Mouse (Mus musculus) spleen, adult 2 months (tissue): ENCODE measurements around the gene Tbck. TPM values are rescaled to one million over a fixed set of nuclear protein-coding genes. Genes with fewer than 3 reads are reported as not detected.

Experiments used
- DNase-seq, 2 experiments: peaks; one replicate each; pipeline versions ENCODE4 v3.0.0 to v3.0.0-alpha.2; 2012 to 2021; ENCODE audit warnings: low spot score in 2 of 2, low read depth in 1 of 2
- H3K27ac ChIP-seq: fragments of 200-500 bp; 2 replicates; pipeline ENCODE4 v1.5.1; 2012; ENCODE audit warnings: low read length, inconsistent platforms; ENCODE audit not compliant: insufficient read depth
- H3K27me3 ChIP-seq: fragments of 200-500 bp; 2 replicates; pipeline ENCODE4 v1.6.1; 2012; ENCODE audit warnings: mild to moderate bottlenecking, moderate library complexity, low read length, inconsistent platforms; ENCODE audit not compliant: control insufficient read depth, insufficient read depth
- H3K36me3 ChIP-seq: fragments of 200-500 bp; 2 replicates; pipeline ENCODE4 v1.6.1; 2012; ENCODE audit warnings: mild to moderate bottlenecking, low read length, inconsistent platforms; ENCODE audit not compliant: control insufficient read depth, insufficient read depth
- H3K4me1 ChIP-seq: fragments of 200-500 bp; 2 replicates; pipeline ENCODE4 v1.6.1; 2011; ENCODE audit warnings: inconsistent platforms; ENCODE audit not compliant: control insufficient read depth, insufficient read depth, insufficient read length
- H3K4me3 ChIP-seq: fragments of 200-500 bp; 2 replicates; pipeline ENCODE4 v1.5.1; 2011; ENCODE audit warnings: mild to moderate bottlenecking, inconsistent platforms; ENCODE audit not compliant: insufficient read depth, insufficient read length; ENCODE audit errors: extremely low read depth
- CTCF ChIP-seq: fragments of 200-500 bp; IDR thresholded peaks from 2 replicates; pipeline ENCODE4 v1.5.1; 2011; ENCODE audit warnings: mild to moderate bottlenecking, inconsistent platforms; ENCODE audit not compliant: insufficient read depth, insufficient read length, insufficient replicate concordance; ENCODE audit errors: extremely low read depth
- POLR2A ChIP-seq: fragments of 200-500 bp; IDR thresholded peaks from 2 replicates; pipeline ENCODE4 v1.6.1; 2011; ENCODE audit warnings: low read depth, low read length, inconsistent platforms
- WGBS: fragments of 180-500 bp; shearing (Covaris S2); methylation state at CpG from one replicate; pipeline ENCODE4 v1.1.7; 2018; 5-methylcytosine and 5-hydroxymethylcytosine counted together
- polyA plus RNA-seq: library from polyadenylated mRNA; depleted of rRNA; stranded (reverse); fragments of >200 nt; gene quantifications from 2 replicates; pipeline ENCODE4 v1.2.3, GENCODE M21; 2012; rRNA removed

The Tbck gene
- polyA plus RNA-seq = 2.7 and 2.8 TPM in 2 replicates

- Histone ChIP-seq H3K4me3 (peak within 1 kb of the TSS; percentile 74), H3K36me3 (peaks cover 2% of the 10 kb centered on the region), H3K27me3 (no peaks in the 10 kb centered on the region), H3K27ac (peak within 1 kb of the TSS; percentile 89), H3K4me1 (peaks cover 2% of the 10 kb centered on the region; the same call in 1 of the 2 replicates)
- DNase-seq = peak; percentile 85 to 86
- WGBS = under 1% methylated on average over 42 of the region's 42 CpGs
- TF ChIP-seq CTCF = no peak
- TF ChIP-seq POLR2A = peak; percentile 35; the same call in 1 of the 2 replicates
Measured at GRCm38 (mm10) chr3:132683447-132684230, at the start of gene Tbck. Tbck (plus strand) TSS chr3:132684144.

GRCm38 (mm10) chr3:132637080-132637479 lies 46.9 kb upstream of the Tbck start:
- whole genome bisulfite sequencing = 90% methylated on average over 3 of the region's 3 CpGs

GRCm38 (mm10) chr3:132644071-132644470 lies 39.9 kb upstream of the Tbck start:
- H3K4me3 ChIP-seq = no peak overlapping the region
- H3K27ac ChIP-seq = no peak overlapping the region
- DNase-seq = no peak
- no peaks in the 10 kb centered on the region for H3K4me1 ChIP-seq
- WGBS = 79% methylated on average over 4 of the region's 4 CpGs
- no peaks in the 10 kb centered on the region for H3K36me3 ChIP-seq
- TF ChIP-seq CTCF (no peak), POLR2A (no peak)
- no peaks in the 10 kb centered on the region for H3K27me3 ChIP-seq

More at GRCm38 (mm10) chr3:132637080-132637479, 46.9 kb upstream of the Tbck start:
- no peaks in the 10 kb centered on the region for H3K36me3 ChIP-seq
- no peak overlapping the region for H3K4me3 ChIP-seq
- TF ChIP-seq POLR2A (no peak), CTCF (no peak)
- no peaks in the 10 kb centered on the region for H3K27me3 ChIP-seq
- no peaks in the 10 kb centered on the region for H3K4me1 ChIP-seq
- DNase-seq = no peak
- H3K27ac ChIP-seq = no peak overlapping the region

- no peak for DNase-seq
- Histone ChIP-seq H3K4me3 (no peak overlapping the region), H3K4me1 (no peaks in the 10 kb centered on the region), H3K27me3 (no peaks in the 10 kb centered on the region), H3K27ac (no peak overlapping the region), H3K36me3 (no peaks in the 10 kb centered on the region)
- WGBS = 48% methylated on average over 1 of the region's 1 CpGs
- no peak for TF ChIP-seq POLR2A
- TF ChIP-seq CTCF = no peak
Measured at GRCm38 (mm10) chr3:132646814-132647213, 37.1 kb upstream of the Tbck start.

- DNase-seq = no peak
- Histone ChIP-seq H3K27ac (no peak overlapping the region), H3K4me1 (no peaks in the 10 kb centered on the region), H3K36me3 (no peaks in the 10 kb centered on the region), H3K27me3 (no peaks in the 10 kb centered on the region), H3K4me3 (no peak overlapping the region)
- 89% methylated on average over 7 of the region's 7 CpGs for WGBS
- TF ChIP-seq POLR2A = no peak
- TF ChIP-seq CTCF = no peak
Measured at GRCm38 (mm10) chr3:132649368-132649767, 34.6 kb upstream of the Tbck start.

GRCm38 (mm10) chr3:132650191-132650590 lies 33.8 kb upstream of the Tbck start:
- TF ChIP-seq POLR2A (no peak), CTCF (no peak)
- Histone ChIP-seq H3K36me3 (no peaks in the 10 kb centered on the region), H3K4me1 (no peaks in the 10 kb centered on the region), H3K27ac (no peak overlapping the region), H3K4me3 (no peak overlapping the region), H3K27me3 (no peaks in the 10 kb centered on the region)
- no peak for DNase-seq
- 87% methylated on average over 5 of the region's 5 CpGs for WGBS

- DNase-seq = no peak
- no peak overlapping the region for H3K4me3 ChIP-seq
- no peaks in the 10 kb centered on the region for H3K27me3 ChIP-seq
- TF ChIP-seq CTCF (no peak), POLR2A (no peak)
- 71% methylated on average over 3 of the region's 3 CpGs for WGBS
- no peaks in the 10 kb centered on the region for H3K36me3 ChIP-seq
- no peak overlapping the region for H3K27ac ChIP-seq
- H3K4me1 ChIP-seq = no peaks in the 10 kb centered on the region
Measured at GRCm38 (mm10) chr3:132651776-132652175, 32.2 kb upstream of the Tbck start.
